Mouse (Mus musculus) liver, embryonic 15.5 days (tissue): ENCODE measurements around the gene Prph2. TPM values are rescaled to one million over a fixed set of nuclear protein-coding genes. Genes with fewer than 3 reads are reported as not detected.

Source experiments
- ATAC-seq: fragments of 200-750 bp; cut with Nextera tagmentation; 2 replicates; pipeline ENCODE4 v1.8.0; 2017; ENCODE audit warnings: moderate number of reproducible peaks, mild to moderate bottlenecking, moderate library complexity; ENCODE audit not compliant: insufficient read depth
- H3K27ac ChIP-seq: fragments of 300-500 bp; sonication (generic); replicated peaks from 2 replicates; pipeline ENCODE4 v1.5.1; 2015; ENCODE audit warnings: mild to moderate bottlenecking, inconsistent platforms
- H3K27me3 ChIP-seq: fragments of 300-500 bp; sonication (generic); 2 replicates; pipeline ENCODE4 v1.6.1; 2015; ENCODE audit warnings: mild to moderate bottlenecking, inconsistent platforms
- H3K36me3 ChIP-seq: fragments of 300-500 bp; sonication (generic); replicated peaks from 2 replicates; pipeline ENCODE4 v1.6.1; 2015; ENCODE audit warnings: moderate library complexity, mild to moderate bottlenecking, inconsistent platforms
- H3K4me1 ChIP-seq: fragments of 300-500 bp; sonication (generic); replicated peaks from 2 replicates; pipeline ENCODE4 v1.6.1; 2015; ENCODE audit warnings: inconsistent platforms
- H3K4me2 ChIP-seq: fragments of 300-500 bp; sonication (generic); 2 replicates; pipeline ENCODE4 v1.6.1; 2015; ENCODE audit warnings: moderate library complexity, mild to moderate bottlenecking, inconsistent platforms
- H3K4me3 ChIP-seq: fragments of 300-500 bp; sonication (generic); replicated peaks from 2 replicates; pipeline ENCODE4 v1.5.1; 2015; ENCODE audit warnings: mild to moderate bottlenecking, inconsistent platforms
- H3K9ac ChIP-seq: fragments of 300-500 bp; sonication (generic); 2 replicates; pipeline ENCODE4 v1.6.1; 2015; ENCODE audit warnings: moderate library complexity, mild to moderate bottlenecking, inconsistent platforms
- H3K9me3 ChIP-seq: fragments of 300-500 bp; sonication (generic); replicated peaks from 2 replicates; pipeline ENCODE4 v1.6.1; 2016; ENCODE audit warnings: inconsistent platforms
- WGBS: fragments of 180-500 bp; shearing (Covaris S2); methylation state at CpG from one replicate; pipeline ENCODE4 v1.1.7; 2015; ENCODE audit warnings: mixed read lengths; ENCODE audit not compliant: insufficient replicate concordance; 5-methylcytosine and 5-hydroxymethylcytosine counted together
- polyA plus RNA-seq: library from polyadenylated mRNA; unstranded; fragments of >200 nt; fragmentation: Nextera tagmentation; extraction: Ambion mirVana; gene quantifications from 2 replicates; pipeline ENCODE4 v1.2.1, GENCODE M21; 2015

Prph2 gene
- polyA plus RNA-seq, 1 experiment from 2014 or later: not detected

DNA sequence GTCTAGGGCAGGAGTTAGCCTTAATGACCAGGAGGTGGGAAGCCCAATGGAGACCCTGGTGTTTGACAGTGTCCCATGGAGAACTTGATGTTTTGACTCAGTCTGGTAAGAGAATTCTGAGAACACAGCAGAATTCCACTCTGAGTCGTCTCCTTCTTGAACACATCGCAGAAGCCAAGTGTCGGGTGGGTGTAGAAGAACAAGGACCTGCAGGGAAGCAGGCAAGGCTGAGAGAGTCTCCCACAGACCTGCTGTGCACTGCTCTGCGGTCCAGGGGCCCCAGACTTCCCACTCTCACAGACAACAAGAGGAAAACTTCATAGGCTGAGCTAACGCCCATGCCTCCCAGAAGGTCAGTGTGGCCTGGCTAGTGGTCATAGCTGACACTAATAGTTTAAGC, 17.5 kb downstream of the Prph2 start:
- Histone ChIP-seq H3K9ac (no peak overlapping the region), H3K4me3 (no peak overlapping the region), H3K4me2 (no peak overlapping the region), H3K9me3 (no peaks in the 10 kb centered on the region), H3K36me3 (peaks cover 43% of the 10 kb centered on the region), H3K27me3 (no peaks in the 10 kb centered on the region), H3K27ac (no peak overlapping the region), H3K4me1 (peaks cover 8% of the 10 kb centered on the region)
- WGBS: 87% methylated on average over 5 of the region's 5 CpGs
- ATAC-seq: no peak

DNA sequence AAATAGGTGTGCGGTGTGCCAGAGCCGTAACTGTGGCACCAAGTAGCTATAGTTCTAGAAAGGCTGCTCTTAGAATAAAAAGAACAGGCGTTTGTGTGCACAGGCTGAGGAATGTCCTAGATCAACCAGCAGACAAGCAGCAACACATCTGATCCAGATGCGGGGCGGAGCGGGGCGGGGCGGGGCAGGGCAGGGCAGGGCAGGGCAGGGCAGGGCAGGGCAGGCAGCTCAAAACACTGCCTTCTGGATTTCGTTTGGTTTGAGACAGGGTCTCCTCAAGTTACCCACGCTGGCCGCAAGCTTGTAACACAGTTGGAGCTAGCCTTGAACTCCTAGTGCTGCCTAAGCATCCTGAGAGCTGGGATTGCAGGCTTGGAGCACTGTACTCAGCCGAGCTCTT, 19.0 kb downstream of the Prph2 start:
- Histone ChIP-seq H3K9ac (no peak overlapping the region), H3K36me3 (peaks cover 58% of the 10 kb centered on the region)
- no peak for ATAC-seq

DNA sequence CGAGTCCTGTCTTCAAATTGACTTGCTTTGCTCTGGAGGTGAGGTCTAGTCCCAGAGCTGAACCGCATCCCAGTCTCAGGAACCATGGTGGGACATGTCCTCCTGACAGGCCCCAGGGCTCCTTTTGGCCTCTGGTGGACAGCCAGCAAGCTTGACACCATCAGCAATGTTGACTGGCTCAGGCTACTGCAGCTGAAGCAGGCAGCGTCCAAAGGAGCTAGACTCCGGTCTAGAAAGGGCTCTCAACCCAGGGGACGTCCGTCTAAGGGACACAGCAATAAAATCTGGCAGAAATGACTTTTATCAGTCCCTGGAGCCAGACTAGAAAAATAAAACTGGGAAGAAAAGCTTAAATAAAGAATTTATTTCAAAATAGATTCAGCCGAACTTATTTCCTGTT, 19.6 kb downstream of the Prph2 start:
- peaks cover 8% of the 10 kb centered on the region for H3K4me1 ChIP-seq
- no peak overlapping the region for H3K4me3 ChIP-seq
- H3K27ac ChIP-seq: no peak overlapping the region
- H3K27me3 ChIP-seq: no peaks in the 10 kb centered on the region
- H3K9ac ChIP-seq: no peak overlapping the region
- peaks cover 64% of the 10 kb centered on the region for H3K36me3 ChIP-seq
- 86% methylated on average over 7 of the region's 7 CpGs for WGBS
- ATAC-seq: no peak
- no peak overlapping the region for H3K4me2 ChIP-seq
- H3K9me3 ChIP-seq: no peaks in the 10 kb centered on the region

More for the DNA sequence above, 19.0 kb downstream of the Prph2 start:
- H3K4me1 ChIP-seq: peaks cover 8% of the 10 kb centered on the region
- WGBS: 68% methylated on average over 12 of the region's 12 CpGs
- no peaks in the 10 kb centered on the region for H3K27me3 ChIP-seq
- no peaks in the 10 kb centered on the region for H3K9me3 ChIP-seq
- no peak overlapping the region for H3K27ac ChIP-seq
- no peak overlapping the region for H3K4me3 ChIP-seq
- no peak overlapping the region for H3K4me2 ChIP-seq

DNA sequence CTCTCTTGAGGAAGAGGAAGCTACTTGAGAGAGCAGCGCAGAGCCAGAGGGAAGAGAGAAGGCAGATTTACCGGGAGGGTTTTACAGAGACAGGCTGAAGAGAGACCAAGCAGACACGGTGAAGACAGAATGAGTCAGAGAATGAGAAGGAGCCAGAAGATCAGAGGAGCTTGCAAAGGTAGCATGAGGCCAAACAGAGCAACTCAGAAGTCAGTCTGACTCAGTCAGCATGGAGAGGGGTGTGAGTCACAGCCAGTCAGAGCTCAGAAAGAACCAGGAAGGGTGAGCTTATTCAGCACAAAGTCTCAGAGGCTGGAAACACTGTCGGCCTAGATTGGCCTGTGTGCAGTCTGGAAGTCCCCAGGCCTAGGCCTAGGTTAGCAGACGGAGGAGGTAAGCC, 22.7 kb downstream of the Prph2 start:
- WGBS: 89% methylated on average over 5 of the region's 5 CpGs
- Histone ChIP-seq H3K4me2 (no peak overlapping the region), H3K36me3 (peaks cover 94% of the 10 kb centered on the region), H3K4me1 (peaks cover 8% of the 10 kb centered on the region), H3K27me3 (no peaks in the 10 kb centered on the region), H3K27ac (no peak overlapping the region), H3K4me3 (no peak overlapping the region), H3K9me3 (no peaks in the 10 kb centered on the region), H3K9ac (no peak overlapping the region)
- ATAC-seq: no peak

DNA sequence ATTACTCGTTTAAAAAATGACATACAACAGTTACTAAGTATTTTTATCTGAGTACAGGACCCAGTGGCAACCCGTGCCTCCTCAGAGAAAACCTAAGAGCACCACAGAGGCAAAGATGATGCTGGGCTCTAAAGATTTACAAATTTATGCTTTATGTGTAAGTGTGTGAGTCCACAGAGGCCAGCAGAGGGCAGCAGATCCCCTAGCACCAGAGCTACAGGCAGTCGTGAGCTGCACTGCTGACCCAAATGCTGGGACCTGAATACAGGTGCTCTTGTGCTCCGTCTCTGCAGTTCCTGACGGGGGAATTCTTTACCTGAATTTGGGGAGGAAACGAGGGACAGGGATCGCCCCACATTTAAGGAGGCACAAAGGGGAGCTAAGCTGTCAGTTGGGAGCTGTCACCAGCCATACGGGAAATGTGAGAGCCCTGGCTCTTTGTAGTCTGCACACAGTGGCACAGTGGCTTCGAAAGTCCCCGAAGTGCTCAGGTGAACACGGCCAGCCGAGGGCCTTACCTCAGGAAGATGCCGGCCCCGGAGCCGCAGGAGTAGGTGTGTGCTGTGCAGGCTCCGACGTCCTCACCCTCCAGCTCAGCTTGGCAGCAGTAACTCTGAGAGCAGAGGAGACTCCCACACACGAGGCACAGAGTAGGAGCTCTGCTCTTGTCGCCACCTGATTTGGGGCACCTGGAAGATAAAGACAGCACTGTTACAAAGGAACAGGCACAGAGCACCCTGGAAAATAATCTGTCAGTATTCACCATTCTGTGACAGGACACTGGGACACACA, 23.5 kb downstream of the Prph2 start:
- Histone ChIP-seq H3K4me3 (no peak overlapping the region), H3K4me1 (peaks cover 8% of the 10 kb centered on the region), H3K27ac (no peak overlapping the region), H3K4me2 (no peak overlapping the region), H3K36me3 (peaks cover 97% of the 10 kb centered on the region), H3K9me3 (no peaks in the 10 kb centered on the region), H3K27me3 (no peaks in the 10 kb centered on the region), H3K9ac (no peak overlapping the region)
- ATAC-seq: no peak
- WGBS: 80% methylated on average over 19 of the region's 19 CpGs

DNA sequence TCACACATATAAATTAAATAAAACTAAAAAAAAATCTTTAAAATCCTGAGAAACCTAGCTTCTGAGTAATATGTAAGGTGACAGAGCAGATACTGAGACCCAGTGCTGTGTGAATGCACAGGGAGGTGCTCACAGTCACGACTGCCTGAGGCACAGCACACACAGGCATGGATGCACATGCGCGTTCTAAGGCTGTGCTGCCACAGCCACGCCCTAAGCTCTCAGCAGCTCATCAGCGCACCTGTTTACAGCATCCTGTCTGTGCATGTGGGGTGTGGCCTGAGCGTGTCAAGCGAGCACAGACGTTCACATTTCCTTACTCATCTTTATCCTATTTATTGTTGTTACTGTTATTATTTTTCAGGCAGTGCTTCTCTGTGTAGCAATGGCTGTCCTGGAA, 30.2 kb downstream of the Prph2 start:
- Histone ChIP-seq H3K36me3 (peaks cover 99% of the 10 kb centered on the region), H3K4me2 (no peak overlapping the region), H3K9me3 (no peaks in the 10 kb centered on the region), H3K27me3 (no peaks in the 10 kb centered on the region), H3K27ac (no peak overlapping the region), H3K9ac (no peak overlapping the region), H3K4me1 (no peaks in the 10 kb centered on the region), H3K4me3 (no peak overlapping the region)
- 89% methylated on average over 8 of the region's 8 CpGs for WGBS
- ATAC-seq: no peak

DNA sequence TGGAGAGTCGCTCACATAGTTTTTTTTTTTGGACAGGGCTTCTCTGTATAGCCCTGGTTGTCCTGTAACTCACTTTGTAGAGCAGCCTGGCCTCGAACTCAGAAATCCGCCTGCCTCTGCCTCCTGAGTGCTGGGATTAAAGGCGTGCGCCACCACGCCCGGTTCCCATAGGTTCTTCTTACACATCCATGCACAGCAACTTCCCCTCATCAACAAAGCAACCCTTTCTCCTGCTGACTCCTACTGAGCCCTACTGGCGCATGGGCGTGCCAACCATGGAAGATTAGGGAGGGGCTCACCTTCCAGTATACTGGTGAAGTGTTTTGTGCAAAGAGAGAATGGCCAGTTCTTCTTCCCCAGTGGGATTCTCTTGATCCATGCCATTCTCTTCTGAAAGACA, 32.2 kb downstream of the Prph2 start:
- Histone ChIP-seq H3K27me3 (no peaks in the 10 kb centered on the region), H3K27ac (no peak overlapping the region), H3K4me3 (no peak overlapping the region), H3K4me2 (no peak overlapping the region), H3K9me3 (no peaks in the 10 kb centered on the region), H3K9ac (no peak overlapping the region), H3K36me3 (peaks cover 99% of the 10 kb centered on the region), H3K4me1 (no peaks in the 10 kb centered on the region)
- 93% methylated on average over 9 of the region's 9 CpGs for WGBS
- ATAC-seq: no peak

DNA sequence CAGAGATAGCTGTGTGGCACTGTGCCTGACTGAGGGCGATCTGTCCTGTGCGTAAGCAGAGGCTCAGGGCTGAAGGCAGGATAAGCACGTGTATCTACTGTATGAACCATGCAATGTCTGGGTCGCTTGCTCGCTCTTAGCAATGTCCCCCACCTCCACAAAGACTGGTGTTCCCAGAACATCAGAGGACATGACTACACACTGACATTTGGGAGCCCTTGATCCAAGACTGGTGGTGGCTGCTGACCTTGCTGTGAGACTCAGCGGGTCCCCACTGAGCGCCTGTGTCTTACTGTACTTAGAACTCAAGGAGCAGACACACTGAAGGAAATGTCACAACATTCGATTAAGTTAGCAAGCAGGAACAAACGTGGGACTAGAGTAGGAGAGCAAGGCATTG, 36.0 kb downstream of the Prph2 start:
- H3K4me1 ChIP-seq: no peaks in the 10 kb centered on the region
- H3K9me3 ChIP-seq: no peaks in the 10 kb centered on the region
- no peak for ATAC-seq
- H3K27me3 ChIP-seq: no peaks in the 10 kb centered on the region
- H3K4me2 ChIP-seq: no peak overlapping the region
- no peak overlapping the region for H3K4me3 ChIP-seq
- no peak overlapping the region for H3K9ac ChIP-seq
- 88% methylated on average over 9 of the region's 9 CpGs for WGBS
- H3K27ac ChIP-seq: no peak overlapping the region
- H3K36me3 ChIP-seq: peaks cover 85% of the 10 kb centered on the region

DNA sequence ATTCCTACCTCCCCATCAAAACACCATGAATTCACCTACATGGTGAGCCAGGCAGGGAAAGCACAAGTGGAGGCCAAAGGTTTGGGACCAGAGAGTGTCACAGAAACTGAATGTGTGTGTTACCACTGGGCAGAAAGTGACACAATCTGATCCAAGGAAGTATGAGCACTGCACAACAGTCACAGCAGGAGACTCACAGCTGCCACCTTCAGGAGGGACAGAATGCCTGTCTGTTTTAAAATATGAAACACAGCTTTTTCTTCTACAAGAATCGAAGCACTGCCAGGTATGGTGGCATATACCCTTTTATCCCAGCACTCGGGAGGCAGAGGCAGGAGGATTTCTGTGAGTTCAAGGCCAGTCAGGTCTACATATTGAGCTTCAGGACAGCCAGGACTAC, 47.8 kb downstream of the Prph2 start:
- Histone ChIP-seq H3K4me3 (no peak overlapping the region), H3K36me3 (peaks cover 98% of the 10 kb centered on the region), H3K9ac (no peak overlapping the region), H3K9me3 (no peaks in the 10 kb centered on the region), H3K27me3 (no peaks in the 10 kb centered on the region), H3K4me1 (0 out of 2 replicates have a peak, but pooled peaks cover 5% of the 10 kb centered on the region), H3K27ac (no peak overlapping the region), H3K4me2 (no peak overlapping the region)
- WGBS: 75% methylated on average over 2 of the region's 2 CpGs
- ATAC-seq: no peak

DNA sequence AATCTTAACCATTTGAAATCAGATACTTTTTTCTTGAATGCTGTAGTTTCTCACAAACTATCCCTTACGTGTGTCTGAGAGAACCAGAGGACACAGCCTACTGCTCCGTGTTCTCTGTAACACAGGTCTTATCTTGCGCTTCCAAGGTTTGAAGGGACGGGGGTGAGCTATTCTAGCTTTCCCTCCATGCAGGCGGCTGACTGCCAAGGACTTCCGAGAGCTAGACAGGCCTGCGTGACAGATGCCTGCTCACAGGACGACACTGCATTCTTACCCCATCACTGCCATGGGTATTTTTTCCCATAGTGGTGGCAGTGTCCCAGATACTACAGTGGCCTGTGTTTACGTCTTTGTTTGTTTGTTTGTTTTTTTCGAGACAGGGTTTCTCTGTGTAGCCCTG, 50.0 kb downstream of the Prph2 start:
- Histone ChIP-seq H3K27ac (no peak overlapping the region), H3K4me3 (no peak overlapping the region), H3K27me3 (no peaks in the 10 kb centered on the region), H3K36me3 (peaks cover 99% of the 10 kb centered on the region), H3K9me3 (no peaks in the 10 kb centered on the region), H3K9ac (no peak overlapping the region), H3K4me1 (0 out of 2 replicates have a peak, but pooled peaks cover 7% of the 10 kb centered on the region), H3K4me2 (no peak overlapping the region)
- WGBS: 83% methylated on average over 10 of the region's 10 CpGs
- no peak for ATAC-seq

DNA sequence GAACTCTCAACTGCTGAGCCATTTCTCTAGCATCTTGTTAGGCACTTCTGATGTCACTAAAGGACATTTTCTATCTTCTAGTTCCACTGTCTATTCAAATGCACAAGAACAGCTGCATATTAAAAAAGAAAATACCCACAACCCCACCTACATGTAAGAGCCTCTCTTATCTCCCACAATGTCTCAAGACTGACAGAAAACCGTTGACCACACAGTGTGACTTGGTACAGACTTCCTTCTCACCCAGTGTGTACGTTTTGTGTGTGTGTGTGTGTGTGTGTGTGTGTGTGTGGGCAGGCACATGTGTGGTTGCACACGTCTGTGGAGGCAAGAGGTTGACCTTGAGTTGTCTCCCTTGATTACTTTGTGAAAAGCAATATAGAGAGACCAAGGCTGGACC, 51.9 kb downstream of the Prph2 start:
- no peak overlapping the region for H3K4me3 ChIP-seq
- no peak overlapping the region for H3K4me2 ChIP-seq
- peaks cover 99% of the 10 kb centered on the region for H3K36me3 ChIP-seq
- no peak for ATAC-seq
- WGBS: 22% methylated on average over 3 of the region's 3 CpGs
- H3K9ac ChIP-seq: no peak overlapping the region
- H3K27ac ChIP-seq: no peak overlapping the region
- H3K9me3 ChIP-seq: no peaks in the 10 kb centered on the region
- no peaks in the 10 kb centered on the region for H3K27me3 ChIP-seq
- H3K4me1 ChIP-seq: 0 out of 2 replicates have a peak, but pooled peaks cover 7% of the 10 kb centered on the region

DNA sequence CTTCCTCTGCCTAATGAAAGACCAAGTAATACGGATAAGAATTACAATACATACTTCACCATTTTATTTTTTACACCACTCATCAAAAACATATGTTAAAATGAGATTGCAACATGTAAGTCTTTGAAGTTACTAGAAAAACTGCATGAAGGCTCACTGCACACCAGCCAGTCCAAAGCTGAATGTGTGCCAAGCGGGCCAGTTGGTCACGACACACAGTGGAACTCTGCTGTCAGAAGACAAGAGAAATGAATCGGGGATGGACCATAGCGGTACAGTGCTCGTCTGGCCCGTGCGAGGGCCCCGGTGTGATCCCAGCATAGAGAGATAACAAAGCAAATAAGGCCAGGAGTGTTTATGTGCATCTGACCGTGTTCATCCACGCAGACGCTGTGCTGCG, 52.9 kb downstream of the Prph2 start:
- ATAC-seq: no peak
- peaks cover 99% of the 10 kb centered on the region for H3K36me3 ChIP-seq

More for the DNA sequence above, 52.9 kb downstream of the Prph2 start:
- 0 out of 2 replicates have a peak, but pooled peaks cover 7% of the 10 kb centered on the region for H3K4me1 ChIP-seq
- H3K27ac ChIP-seq: no peak overlapping the region
- no peak overlapping the region for H3K4me2 ChIP-seq
- 84% methylated on average over 13 of the region's 13 CpGs for WGBS
- H3K4me3 ChIP-seq: no peak overlapping the region
- no peaks in the 10 kb centered on the region for H3K9me3 ChIP-seq
- no peaks in the 10 kb centered on the region for H3K27me3 ChIP-seq
- H3K9ac ChIP-seq: no peak overlapping the region
